Mouse (Mus musculus): Measurements from ENCODE around the gene Hoxa11.

GRCm38 (mm10) chr6:52253511-52254500 lies 8.2 kb upstream of the Hoxa11 start:
- no peak for TF ChIP-seq CTCF (IDR thresholded peaks at IDR 0.05; ENCODE audit: low read depth)
- no peak for TF ChIP-seq EP300 (optimal IDR thresholded peaks at IDR 0.05)
